ENCODE assay signal across 9 mouse cellular contexts in the genomic region with DNA sequence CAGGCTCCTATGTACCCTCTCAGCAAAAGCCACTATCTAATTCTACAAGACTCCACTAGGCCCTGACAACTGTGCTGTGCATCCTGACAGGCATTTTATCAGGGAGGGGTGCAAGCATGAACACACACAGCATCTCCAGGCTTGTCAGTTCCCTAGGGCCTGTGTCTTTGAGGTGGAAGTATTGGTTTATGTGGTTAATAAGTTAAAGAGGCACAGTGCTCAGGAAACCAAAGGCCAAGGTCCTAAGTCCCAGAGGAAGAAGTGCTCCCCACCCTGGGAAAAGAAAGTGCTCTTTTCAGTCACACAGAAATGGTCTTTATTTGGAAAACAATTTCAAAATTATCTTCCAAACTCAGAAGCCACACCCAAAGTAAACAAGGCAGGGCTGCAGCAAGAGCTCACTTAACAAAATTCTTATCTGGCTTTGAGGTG. TPM values are rescaled to one million over a fixed set of nuclear protein-coding genes. Genes with fewer than 3 reads are reported as not detected.
DNase-seq lines count a peak whose midpoint lies in the region; ATAC-seq and TF ChIP-seq lines count a peak whose summit lies in the region.
"Had no signal": no experiment of that assay in that cellular context is flagged by ENCODE, and none has a peak within 500 bp of the region (broad histone marks: within the 10 kb centered on the region; RNA-seq: fewer than 3 reads in every experiment).

No protein-coding gene starts in this region.

- H3K27me3 ChIP-seq in forebrain, embryonic 13.5 days, result peaks cover 16% of the 10 kb centered on the region
- 0 out of 2 replicates have a peak, but pooled peaks cover 6% of the 10 kb centered on the region for H3K27me3 ChIP-seq in limb, embryonic 11.5 days (ENCODE audit: control insufficient read depth, insufficient read depth, low read length)
- H3K27me3 ChIP-seq in small intestine, adult 2 months (ENCODE audit: control insufficient read depth, insufficient read depth, low read length), result no peaks in the 10 kb centered on the region

- TF ChIP-seq POLR2A in small intestine, adult 2 months (IDR thresholded peaks at IDR 0.05; ENCODE audit: low read depth, low read length), result no peak

- H3K4me3 ChIP-seq in forebrain, embryonic 13.5 days, result no peak overlapping the region
- no peak overlapping the region for H3K4me3 ChIP-seq in limb, embryonic 11.5 days (ENCODE audit: low read depth, low read length)
- peak overlapping the region; percentile 2; the same call in 1 of the 2 replicates for H3K4me3 ChIP-seq in small intestine, adult 2 months (ENCODE audit: low read depth, low read length)

- no peak overlapping the region for H3K9ac ChIP-seq in forebrain, embryonic 13.5 days
- H3K9ac ChIP-seq in limb, embryonic 11.5 days (ENCODE audit: low read length), result no peak overlapping the region

- no peak for TF ChIP-seq CTCF in small intestine, adult 2 months (IDR thresholded peaks at IDR 0.05; ENCODE audit: extremely low read depth, insufficient read length, insufficient replicate concordance, low read depth, low read length)

- peaks cover 23% of the 10 kb centered on the region for H3K4me1 ChIP-seq in forebrain, embryonic 13.5 days
- H3K4me1 ChIP-seq in limb, embryonic 11.5 days (ENCODE audit: control insufficient read depth, insufficient read depth, low read length), result peaks cover 3% of the 10 kb centered on the region; the same call in 1 of the 2 replicates
- peaks cover 13% of the 10 kb centered on the region; the same call in 1 of the 2 replicates for H3K4me1 ChIP-seq in small intestine, adult 2 months (ENCODE audit: control insufficient read depth, insufficient read depth, insufficient read length, low read length)

- peak overlapping the region; percentile 89; the same call in 1 of the 2 replicates for H3K4me2 ChIP-seq in forebrain, embryonic 13.5 days
- peak overlapping the region; percentile 87; the same call in 1 of the 2 replicates for H3K4me2 ChIP-seq in limb, embryonic 11.5 days (ENCODE audit: low read depth, severe bottlenecking)

- no peak overlapping the region for H3K27ac ChIP-seq in forebrain, embryonic 13.5 days
- H3K27ac ChIP-seq in limb, embryonic 11.5 days (replicated peaks; ENCODE audit: low read depth, low read length), result no peak overlapping the region
- peak overlapping the region; percentile 96 for H3K27ac ChIP-seq in small intestine, adult 2 months (ENCODE audit: insufficient read depth, low read depth, low read length)

- peaks cover 11% of the 10 kb centered on the region for H3K36me3 ChIP-seq in forebrain, embryonic 13.5 days (ENCODE audit: poor library complexity, severe bottlenecking)
- H3K36me3 ChIP-seq in limb, embryonic 11.5 days (ENCODE audit: control insufficient read depth, insufficient read depth, low read length), result no peaks in the 10 kb centered on the region
- peaks cover 12% of the 10 kb centered on the region for H3K36me3 ChIP-seq in small intestine, adult 2 months (ENCODE audit: control insufficient read depth, insufficient read depth, low read length)

- no peaks in the 10 kb centered on the region for H3K9me3 ChIP-seq in forebrain, embryonic 13.5 days (replicated peaks)
- no peaks in the 10 kb centered on the region for H3K9me3 ChIP-seq in limb, embryonic 11.5 days (ENCODE audit: control insufficient read depth, low read length)

- no peak for ATAC-seq in forebrain, embryonic 13.5 days
- ATAC-seq in limb, embryonic 11.5 days (ENCODE audit: insufficient number of reproducible peaks, low FRiP score, low TSS enrichment, low read depth), result no peak

- DNase-seq in kidney, adult 11 months, result peak; percentile 77
- DNase-seq in kidney, postnatal 10 days, result no peak
- no peak for DNase-seq in limb, embryonic 11.5 days (ENCODE audit: low spot score)
- no peak for DNase-seq in left cerebral cortex, adult 8-10 months (ENCODE audit: low spot score in 2 of 2)
- DNase-seq in lung, postnatal 4 days, result no peak
- DNase-seq in adrenal gland, adult 8-10 months, result no peak

RNA-seq across cellular contexts. Expression of a gene that starts 1.5 kb away (rescaled TPM):
- polyA plus RNA-seq in forebrain, embryonic 13.5 days (2015; fragmentation: Nextera tagmentation; extraction: Ambion mirVana), result 16.0 and 16.8 TPM in 2 replicates
- 16.6 and 18.5 TPM in 2 replicates for polyA plus RNA-seq in limb, embryonic 11.5 days (2014; fragmentation: Nextera tagmentation; extraction: Ambion mirVana)
- 65.2 and 108 TPM in 2 replicates for polyA plus RNA-seq in small intestine, adult 2 months (2012; rRNA removed)
- 10 to 100 TPM; 18.7 to 19.5 (median 19.1) TPM for total RNA-seq in left cerebral cortex, adult 8-10 months (2022)
- total RNA-seq in adrenal gland, adult 8-10 months (2022), result 10 to 100 TPM; 26.4 to 36.0 (median 32.1) TPM

RNA-seq across cellular contexts. Expression of a gene that starts 8.7 kb away (rescaled TPM):
- 36.7 and 37.1 TPM in 2 replicates for polyA plus RNA-seq in forebrain, embryonic 13.5 days (2015; fragmentation: Nextera tagmentation; extraction: Ambion mirVana)
- polyA plus RNA-seq in limb, embryonic 11.5 days (2014; fragmentation: Nextera tagmentation; extraction: Ambion mirVana), result 27.2 and 28.8 TPM in 2 replicates
- polyA plus RNA-seq in small intestine, adult 2 months (2012; rRNA removed), result 352 and 372 TPM in 2 replicates
- 100 to 1,000 TPM; 129 to 143 (median 135) TPM for total RNA-seq in left cerebral cortex, adult 8-10 months (2022)
- total RNA-seq in adrenal gland, adult 8-10 months (2022), result 10 to 100 TPM; 81.9 to 99.1 (median 92.7) TPM

RNA-seq across cellular contexts. Expression of a gene that starts 17.2 kb away (rescaled TPM):
- polyA plus RNA-seq in forebrain, embryonic 13.5 days (2015; fragmentation: Nextera tagmentation; extraction: Ambion mirVana), result 0.17 and 0.25 TPM in 2 replicates
- polyA plus RNA-seq in limb, embryonic 11.5 days (2014; fragmentation: Nextera tagmentation; extraction: Ambion mirVana), result 0.24 and 0.47 TPM in 2 replicates
- polyA plus RNA-seq in small intestine, adult 2 months (2012; rRNA removed), result 0.42 and 1.4 TPM in 2 replicates
- total RNA-seq in left cerebral cortex, adult 8-10 months (2022), result under 1 TPM in 2 of 4 experiments, not detected in 2; 0.17 to 0.25 TPM
- 1 to 10 TPM; 2.0 to 5.8 (median 2.7) TPM for total RNA-seq in adrenal gland, adult 8-10 months (2022)
- total RNA-seq: neutrophil, adult 5-6 weeks had no signal

RNA-seq across cellular contexts. Expression of a gene that starts 37.5 kb away (rescaled TPM):
- polyA plus RNA-seq in forebrain, embryonic 13.5 days (2015; fragmentation: Nextera tagmentation; extraction: Ambion mirVana), result 68.5 and 76.9 TPM in 2 replicates
- polyA plus RNA-seq in limb, embryonic 11.5 days (2014; fragmentation: Nextera tagmentation; extraction: Ambion mirVana), result 65.1 and 66.0 TPM in 2 replicates
- polyA plus RNA-seq in small intestine, adult 2 months (2012; rRNA removed), result 33.0 and 39.9 TPM in 2 replicates
- total RNA-seq in left cerebral cortex, adult 8-10 months (2022), result 10 to 100 TPM; 28.1 to 33.7 (median 32.0) TPM
- 10 to 100 TPM; 58.9 to 66.0 (median 61.5) TPM for total RNA-seq in adrenal gland, adult 8-10 months (2022)

RNA-seq across cellular contexts. Expression of a gene that starts 37.8 kb away (rescaled TPM):
- polyA plus RNA-seq in forebrain, embryonic 13.5 days (2015; fragmentation: Nextera tagmentation; extraction: Ambion mirVana), result 64.3 and 67.4 TPM in 2 replicates
- 36.8 and 42.1 TPM in 2 replicates for polyA plus RNA-seq in limb, embryonic 11.5 days (2014; fragmentation: Nextera tagmentation; extraction: Ambion mirVana)
- polyA plus RNA-seq in small intestine, adult 2 months (2012; rRNA removed), result 51.5 and 88.1 TPM in 2 replicates
- 10 to 100 TPM; 51.6 to 57.5 (median 55.3) TPM for total RNA-seq in left cerebral cortex, adult 8-10 months (2022)
- total RNA-seq in adrenal gland, adult 8-10 months (2022), result 10 to 100 TPM; 31.5 to 34.0 (median 33.7) TPM
